Mouse (Mus musculus): ENCODE results near the gene Gm20388. TPM values are rescaled to one million over a fixed set of nuclear protein-coding genes. Genes with fewer than 3 reads are reported as not detected.

Gene Gm20388
- polyA plus RNA-seq, 1 experiment from 2014 or later = 8.3 TPM

- Histone ChIP-seq H3K4me2 (ENCODE audit: low read length) (peak overlapping the region; percentile 32), H3K27me3 (replicated peaks; ENCODE audit: control insufficient read depth, insufficient read depth, low read length) (no peaks in the 10 kb centered on the region), H3K27ac (ENCODE audit: low read depth) (no peak overlapping the region), H3K9me3 (ENCODE audit: control insufficient read depth, low read length) (no peaks in the 10 kb centered on the region), H3K9ac (ENCODE audit: low read length) (no peak overlapping the region), H3K4me3 (ENCODE audit: low read depth, low read length) (no peak overlapping the region), H3K4me1 (replicated peaks; ENCODE audit: control insufficient read depth, insufficient read depth, low read length) (0 out of 2 replicates have a peak, but pooled peaks cover 4% of the 10 kb centered on the region), H3K36me3 (ENCODE audit: control insufficient read depth, insufficient read depth, low read length) (no peaks in the 10 kb centered on the region)
- DNase-seq (ENCODE audit: low spot score) = peak; percentile 89
- WGBS = 20% methylated on average over 18 of the region's 18 CpGs
- peak; percentile 69 for ATAC-seq (replicated peaks; ENCODE audit: low FRiP score, low TSS enrichment, low read depth)
These were observed 3771.6 kb downstream of the Gm20388 start for GRCm38 (mm10) chr8:123682073-123682761.

- DNase-seq (ENCODE audit: low spot score) (no peak), ATAC-seq (replicated peaks; ENCODE audit: low FRiP score, low TSS enrichment, low read depth) (no peak)
- H3K27me3 ChIP-seq (replicated peaks; ENCODE audit: control insufficient read depth, insufficient read depth, low read length) = no peaks in the 10 kb centered on the region
- H3K4me3 ChIP-seq (ENCODE audit: low read depth, low read length) = no peak overlapping the region
- 0 out of 2 replicates have a peak, but pooled peaks cover 4% of the 10 kb centered on the region for H3K4me1 ChIP-seq (replicated peaks; ENCODE audit: control insufficient read depth, insufficient read depth, low read length)
- H3K4me2 ChIP-seq (ENCODE audit: low read length) = no peak overlapping the region
- 49% methylated on average over 7 of the region's 7 CpGs for WGBS
- no peaks in the 10 kb centered on the region for H3K36me3 ChIP-seq (ENCODE audit: control insufficient read depth, insufficient read depth, low read length)
- H3K9me3 ChIP-seq (ENCODE audit: control insufficient read depth, low read length) = no peaks in the 10 kb centered on the region
- H3K9ac ChIP-seq (ENCODE audit: low read length) = no peak overlapping the region
- no peak overlapping the region for H3K27ac ChIP-seq (ENCODE audit: low read depth)
These were observed 3772.7 kb downstream of the Gm20388 start for GRCm38 (mm10) chr8:123683321-123683720.

- H3K27me3 ChIP-seq (replicated peaks; ENCODE audit: control insufficient read depth, insufficient read depth, low read length) = no peaks in the 10 kb centered on the region
- H3K36me3 ChIP-seq (ENCODE audit: control insufficient read depth, insufficient read depth, low read length) = no peaks in the 10 kb centered on the region
- H3K4me3 ChIP-seq (ENCODE audit: low read depth, low read length) = no peak overlapping the region
- DNase-seq (ENCODE audit: low spot score) (no peak), ATAC-seq (replicated peaks; ENCODE audit: low FRiP score, low TSS enrichment, low read depth) (no peak)
- 75% methylated on average over 7 of the region's 7 CpGs for WGBS
- no peaks in the 10 kb centered on the region for H3K9me3 ChIP-seq (ENCODE audit: control insufficient read depth, low read length)
- no peak overlapping the region for H3K27ac ChIP-seq (ENCODE audit: low read depth)
- H3K4me2 ChIP-seq (ENCODE audit: low read length) = no peak overlapping the region
- H3K4me1 ChIP-seq (replicated peaks; ENCODE audit: control insufficient read depth, insufficient read depth, low read length) = 0 out of 2 replicates have a peak, but pooled peaks cover 4% of the 10 kb centered on the region
- no peak overlapping the region for H3K9ac ChIP-seq (ENCODE audit: low read length)
These were observed 3774.2 kb downstream of the Gm20388 start for GRCm38 (mm10) chr8:123684806-123685205.

- Histone ChIP-seq H3K36me3 (ENCODE audit: control insufficient read depth, insufficient read depth, low read length) (no peaks in the 10 kb centered on the region), H3K4me1 (replicated peaks; ENCODE audit: control insufficient read depth, insufficient read depth, low read length) (0 out of 2 replicates have a peak, but pooled peaks cover 4% of the 10 kb centered on the region), H3K27ac (ENCODE audit: low read depth) (no peak overlapping the region), H3K4me3 (ENCODE audit: low read depth, low read length) (no peak overlapping the region), H3K9me3 (ENCODE audit: control insufficient read depth, low read length) (no peaks in the 10 kb centered on the region), H3K4me2 (ENCODE audit: low read length) (no peak overlapping the region), H3K9ac (ENCODE audit: low read length) (no peak overlapping the region), H3K27me3 (replicated peaks; ENCODE audit: control insufficient read depth, insufficient read depth, low read length) (no peaks in the 10 kb centered on the region)
- ATAC-seq (replicated peaks; ENCODE audit: low FRiP score, low TSS enrichment, low read depth) (no peak), DNase-seq (ENCODE audit: low spot score) (no peak)
- 69% methylated on average over 4 of the region's 4 CpGs for WGBS
These were observed 3774.8 kb downstream of the Gm20388 start for GRCm38 (mm10) chr8:123685477-123685876.

- Histone ChIP-seq H3K27me3 (replicated peaks; ENCODE audit: control insufficient read depth, insufficient read depth, low read length) (no peaks in the 10 kb centered on the region), H3K4me2 (ENCODE audit: low read length) (no peak overlapping the region), H3K4me3 (ENCODE audit: low read depth, low read length) (no peak overlapping the region), H3K9me3 (ENCODE audit: control insufficient read depth, low read length) (no peaks in the 10 kb centered on the region), H3K4me1 (replicated peaks; ENCODE audit: control insufficient read depth, insufficient read depth, low read length) (0 out of 2 replicates have a peak, but pooled peaks cover under 1% of the 10 kb centered on the region), H3K9ac (ENCODE audit: low read length) (no peak overlapping the region), H3K36me3 (ENCODE audit: control insufficient read depth, insufficient read depth, low read length) (no peaks in the 10 kb centered on the region), H3K27ac (ENCODE audit: low read depth) (no peak overlapping the region)
- DNase-seq (ENCODE audit: low spot score) (no peak), ATAC-seq (replicated peaks; ENCODE audit: low FRiP score, low TSS enrichment, low read depth) (no peak)
- 44% methylated on average over 4 of the region's 4 CpGs for WGBS
These were observed 3777.2 kb downstream of the Gm20388 start for GRCm38 (mm10) chr8:123687826-123688225.

GRCm38 (mm10) chr8:123692165-123692962, 3781.7 kb downstream of the Gm20388 start:
- DNase-seq (ENCODE audit: low spot score) (no peak), ATAC-seq (replicated peaks; ENCODE audit: low FRiP score, low TSS enrichment, low read depth) (no peak)
- 83% methylated on average over 10 of the region's 10 CpGs for whole genome bisulfite sequencing
- Histone ChIP-seq H3K4me3 (ENCODE audit: low read depth, low read length) (no peak overlapping the region), H3K4me1 (replicated peaks; ENCODE audit: control insufficient read depth, insufficient read depth, low read length) (no peaks in the 10 kb centered on the region), H3K9ac (ENCODE audit: low read length) (no peak overlapping the region), H3K9me3 (ENCODE audit: control insufficient read depth, low read length) (no peaks in the 10 kb centered on the region), H3K27ac (ENCODE audit: low read depth) (no peak overlapping the region), H3K36me3 (ENCODE audit: control insufficient read depth, insufficient read depth, low read length) (no peaks in the 10 kb centered on the region), H3K27me3 (replicated peaks; ENCODE audit: control insufficient read depth, insufficient read depth, low read length) (no peaks in the 10 kb centered on the region), H3K4me2 (ENCODE audit: low read length) (no peak overlapping the region)

GRCm38 (mm10) chr8:123696167-123696566, 3785.5 kb downstream of the Gm20388 start:
- DNase-seq (ENCODE audit: low spot score) (no peak), ATAC-seq (replicated peaks; ENCODE audit: low FRiP score, low TSS enrichment, low read depth) (no peak)
- H3K4me2 ChIP-seq (ENCODE audit: low read length) = no peak overlapping the region
- H3K27ac ChIP-seq (ENCODE audit: low read depth) = no peak overlapping the region
- H3K27me3 ChIP-seq (replicated peaks; ENCODE audit: control insufficient read depth, insufficient read depth, low read length) = no peaks in the 10 kb centered on the region
- no peaks in the 10 kb centered on the region for H3K4me1 ChIP-seq (replicated peaks; ENCODE audit: control insufficient read depth, insufficient read depth, low read length)
- WGBS = 45% methylated on average over 9 of the region's 9 CpGs
- no peak overlapping the region for H3K4me3 ChIP-seq (ENCODE audit: low read depth, low read length)
- H3K9ac ChIP-seq (ENCODE audit: low read length) = no peak overlapping the region
- H3K36me3 ChIP-seq (ENCODE audit: control insufficient read depth, insufficient read depth, low read length) = no peaks in the 10 kb centered on the region
- H3K9me3 ChIP-seq (ENCODE audit: control insufficient read depth, low read length) = no peaks in the 10 kb centered on the region

- Histone ChIP-seq H3K9ac (ENCODE audit: low read length) (no peak overlapping the region), H3K4me3 (ENCODE audit: low read depth, low read length) (no peak overlapping the region), H3K36me3 (ENCODE audit: control insufficient read depth, insufficient read depth, low read length) (no peaks in the 10 kb centered on the region), H3K4me1 (replicated peaks; ENCODE audit: control insufficient read depth, insufficient read depth, low read length) (peaks cover 3% of the 10 kb centered on the region; the same call in 1 of the 2 replicates), H3K9me3 (ENCODE audit: control insufficient read depth, low read length) (no peaks in the 10 kb centered on the region), H3K4me2 (ENCODE audit: low read length) (no peak overlapping the region), H3K27ac (ENCODE audit: low read depth) (no peak overlapping the region), H3K27me3 (replicated peaks; ENCODE audit: control insufficient read depth, insufficient read depth, low read length) (no peaks in the 10 kb centered on the region)
- ATAC-seq (replicated peaks; ENCODE audit: low FRiP score, low TSS enrichment, low read depth) (peak; percentile 70; the same call in 1 of the 2 replicates), DNase-seq (ENCODE audit: low spot score) (no peak)
- 48% methylated on average over 5 of the region's 5 CpGs for WGBS
These were observed 3786.7 kb downstream of the Gm20388 start for GRCm38 (mm10) chr8:123697329-123697728.
